Mouse (Mus musculus) limb, embryonic 11.5 days (tissue): ENCODE data around the gene Agfg1. TPM values are rescaled to one million over a fixed set of nuclear protein-coding genes. Genes with fewer than 3 reads are reported as not detected.
A peak's percentile ranks its signal among the peaks of the same experiment; 100 is the strongest.

Experiments
- ATAC-seq: fragments of 200-750 bp; cut with Nextera tagmentation; 2 replicates; pipeline ENCODE4 v1.8.0; 2017; ENCODE audit warnings: low read depth; ENCODE audit not compliant: insufficient number of reproducible peaks, low FRiP score, low TSS enrichment
- DNase-seq: peaks from one replicate; pipeline ENCODE4 v3.0.0-alpha.2; 2015; ENCODE audit warnings: low spot score
- H3K27ac ChIP-seq: fragments of 300-500 bp; sonication (generic); replicated peaks from 2 replicates; pipeline ENCODE4 v1.5.1; 2014; ENCODE audit warnings: low read depth, mild to moderate bottlenecking, low read length
- H3K27me3 ChIP-seq: fragments of 300-500 bp; sonication (generic); 2 replicates; pipeline ENCODE4 v1.6.1; 2014; ENCODE audit warnings: mild to moderate bottlenecking, low read length, mixed read lengths; ENCODE audit not compliant: control insufficient read depth, insufficient read depth
- H3K36me3 ChIP-seq: fragments of 300-500 bp; sonication (generic); 2 replicates; pipeline ENCODE4 v1.6.1; 2014; ENCODE audit warnings: mild to moderate bottlenecking, low read length, moderate library complexity, mixed read lengths; ENCODE audit not compliant: control insufficient read depth, insufficient read depth
- H3K4me1 ChIP-seq: fragments of 300-500 bp; sonication (generic); 2 replicates; pipeline ENCODE4 v1.6.1; 2014; ENCODE audit warnings: low read length, mixed read lengths; ENCODE audit not compliant: control insufficient read depth, insufficient read depth
- H3K4me2 ChIP-seq: fragments of 300-500 bp; sonication (generic); 2 replicates; pipeline ENCODE4 v1.6.1; 2014; ENCODE audit warnings: low read depth, mild to moderate bottlenecking, moderate library complexity; ENCODE audit not compliant: severe bottlenecking
- H3K4me3 ChIP-seq: fragments of 300-500 bp; sonication (generic); 2 replicates; pipeline ENCODE4 v1.5.1; 2014; ENCODE audit warnings: low read depth, low read length
- H3K9ac ChIP-seq: fragments of 300-500 bp; sonication (generic); 2 replicates; pipeline ENCODE4 v1.6.1; 2014; ENCODE audit warnings: mild to moderate bottlenecking, low read length
- H3K9me3 ChIP-seq: fragments of 300-500 bp; sonication (generic); 2 replicates; pipeline ENCODE4 v1.6.1; 2016; ENCODE audit warnings: low read length; ENCODE audit not compliant: control insufficient read depth
- WGBS: fragments of 180-500 bp; shearing (Covaris S2); extraction: QIAGEN DNeasy Blood & Tissue Kit; methylation state at CpG from one replicate; pipeline ENCODE4 v1.1.7; 2014; 5-methylcytosine and 5-hydroxymethylcytosine counted together
- polyA plus RNA-seq: library from polyadenylated mRNA; unstranded; fragments of >200 nt; fragmentation: Nextera tagmentation; extraction: Ambion mirVana; gene quantifications from 2 replicates; pipeline ENCODE4 v1.2.1, GENCODE M21; 2014

The Agfg1 gene
- polyA plus RNA-seq, 1 experiment from 2014 or later, result 39.8 TPM

- Histone ChIP-seq H3K27ac (no peak overlapping the region), H3K4me2 (no peak overlapping the region), H3K9me3 (no peaks in the 10 kb centered on the region), H3K4me3 (no peak overlapping the region), H3K27me3 (no peaks in the 10 kb centered on the region), H3K9ac (no peak overlapping the region), H3K36me3 (no peaks in the 10 kb centered on the region), H3K4me1 (no peaks in the 10 kb centered on the region)
- WGBS, result 44% methylated on average over 5 of the region's 5 CpGs
- ATAC-seq (no peak), DNase-seq (no peak)
Observed at GRCm38 (mm10) chr1:82826911-82827310, 12.4 kb upstream of the Agfg1 start.

- no peak for ATAC-seq
Observed at GRCm38 (mm10) chr1:82830771-82831170, 8.5 kb upstream of the Agfg1 start.

DNA sequence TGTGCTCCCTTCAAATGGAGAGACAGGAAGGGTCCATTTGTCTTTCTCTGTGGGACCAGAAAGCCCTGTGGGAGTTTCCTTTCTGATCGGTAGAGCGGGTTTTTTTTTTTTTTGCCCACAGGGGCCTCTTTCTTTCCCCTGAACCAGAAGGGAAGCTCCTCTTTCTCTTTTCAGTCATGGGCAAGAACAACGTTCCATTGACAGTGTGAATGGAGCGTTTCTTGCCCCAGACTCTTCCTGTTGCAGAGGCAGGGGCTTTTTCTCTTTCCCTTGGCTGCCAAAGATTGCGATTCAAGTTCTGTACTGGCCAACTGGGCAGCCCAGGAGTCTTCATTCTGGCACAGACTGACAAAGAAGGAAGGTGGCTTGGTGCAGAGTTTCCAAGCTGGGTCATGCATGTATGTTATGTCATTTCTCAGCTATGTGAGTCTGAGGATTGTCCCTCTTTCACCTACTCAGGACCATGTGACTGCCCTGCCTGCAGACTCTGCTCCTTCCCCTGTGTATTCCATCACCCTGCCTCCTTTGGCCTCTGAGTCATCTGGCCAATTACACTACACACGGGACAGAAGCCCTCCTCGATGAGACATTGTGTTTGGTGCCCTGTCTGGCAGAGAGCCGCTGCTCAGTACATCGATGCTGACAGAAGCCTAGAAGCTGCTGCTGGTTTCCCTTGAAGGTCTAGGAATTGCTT is 7.6 kb upstream of the Agfg1 start:
- Histone ChIP-seq H3K27ac (no peak overlapping the region), H3K36me3 (no peaks in the 10 kb centered on the region), H3K9ac (no peak overlapping the region), H3K4me2 (no peak overlapping the region), H3K9me3 (no peaks in the 10 kb centered on the region), H3K4me3 (no peak overlapping the region), H3K27me3 (no peaks in the 10 kb centered on the region), H3K4me1 (no peaks in the 10 kb centered on the region)
- DNase-seq (no peak), ATAC-seq (no peak)
- 73% methylated on average over 9 of the region's 9 CpGs for WGBS

More at GRCm38 (mm10) chr1:82830771-82831170, 8.5 kb upstream of the Agfg1 start:
- H3K27ac ChIP-seq, result no peak overlapping the region
- H3K36me3 ChIP-seq, result no peaks in the 10 kb centered on the region
- H3K4me1 ChIP-seq, result no peaks in the 10 kb centered on the region
- WGBS, result 83% methylated on average over 1 of the region's 1 CpGs
- no peak overlapping the region for H3K4me2 ChIP-seq
- H3K4me3 ChIP-seq, result no peak overlapping the region
- no peaks in the 10 kb centered on the region for H3K27me3 ChIP-seq
- H3K9me3 ChIP-seq, result no peaks in the 10 kb centered on the region
- H3K9ac ChIP-seq, result no peak overlapping the region
- DNase-seq, result no peak

GRCm38 (mm10) chr1:82832495-82833021 is 6.7 kb upstream of the Agfg1 start:
- 82% methylated on average over 11 of the region's 11 CpGs for WGBS
- Histone ChIP-seq H3K4me3 (no peak overlapping the region), H3K4me2 (no peak overlapping the region), H3K36me3 (no peaks in the 10 kb centered on the region), H3K9me3 (no peaks in the 10 kb centered on the region), H3K27me3 (no peaks in the 10 kb centered on the region), H3K4me1 (no peaks in the 10 kb centered on the region), H3K27ac (no peak overlapping the region), H3K9ac (no peak overlapping the region)
- DNase-seq (no peak), ATAC-seq (no peak)

DNA sequence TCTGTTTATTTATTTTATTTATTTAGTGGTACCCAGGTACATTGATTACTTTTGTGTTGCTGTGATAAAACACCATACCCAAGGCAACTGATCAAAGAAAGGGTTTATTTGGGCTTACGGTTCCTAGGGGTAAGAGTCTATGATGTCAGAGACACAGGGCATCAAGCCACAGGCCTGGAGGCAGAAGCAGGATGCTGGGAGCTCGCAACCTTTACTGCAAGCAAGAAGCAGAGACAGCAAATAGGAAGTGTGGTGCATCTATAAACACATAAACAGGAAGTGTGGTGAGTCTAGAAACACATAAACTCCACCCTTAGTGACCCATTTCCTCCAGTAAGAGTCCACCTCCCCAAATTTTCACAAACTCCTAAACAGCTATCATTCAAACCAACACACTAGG is 5.8 kb upstream of the Agfg1 start:
- ATAC-seq, result no peak
- WGBS, result 92% methylated on average over 2 of the region's 2 CpGs
- no peaks in the 10 kb centered on the region for H3K4me1 ChIP-seq
- H3K4me2 ChIP-seq, result no peak overlapping the region
- H3K27ac ChIP-seq, result no peak overlapping the region
- no peaks in the 10 kb centered on the region for H3K27me3 ChIP-seq
- H3K36me3 ChIP-seq, result no peaks in the 10 kb centered on the region
- H3K9me3 ChIP-seq, result no peaks in the 10 kb centered on the region
- DNase-seq, result no peak
- no peak overlapping the region for H3K4me3 ChIP-seq
- no peak overlapping the region for H3K9ac ChIP-seq

DNA sequence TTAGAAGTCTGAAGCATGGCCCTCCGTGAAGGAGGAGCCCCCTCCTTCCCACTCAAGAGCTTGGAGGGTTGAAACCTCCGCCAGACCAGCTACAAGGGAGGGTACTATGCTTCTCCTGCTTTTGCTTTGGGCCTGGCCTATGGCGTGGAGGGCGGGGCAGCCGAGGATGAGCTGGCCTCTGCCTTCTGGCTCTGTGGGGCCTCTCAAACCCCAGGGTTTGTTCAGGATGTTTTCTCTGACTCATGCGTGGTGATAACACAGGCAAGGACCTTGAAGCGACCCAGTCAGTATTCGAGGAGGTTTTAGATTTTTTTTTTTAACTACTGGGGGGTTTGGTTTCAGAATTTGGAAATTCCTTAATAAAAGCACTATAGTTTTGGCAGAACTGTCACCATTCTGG is 4.7 kb upstream of the Agfg1 start:
- no peak overlapping the region for H3K4me2 ChIP-seq
- no peak overlapping the region for H3K9ac ChIP-seq
- no peaks in the 10 kb centered on the region for H3K9me3 ChIP-seq
- H3K4me3 ChIP-seq, result no peak overlapping the region
- H3K4me1 ChIP-seq, result no peaks in the 10 kb centered on the region
- no peak overlapping the region for H3K27ac ChIP-seq
- WGBS, result 65% methylated on average over 8 of the region's 8 CpGs
- DNase-seq, result no peak
- H3K36me3 ChIP-seq, result no peaks in the 10 kb centered on the region
- H3K27me3 ChIP-seq, result no peaks in the 10 kb centered on the region
- 0 out of 2 replicates have a peak, but pooled peaks have one; percentile 31 for ATAC-seq

DNA sequence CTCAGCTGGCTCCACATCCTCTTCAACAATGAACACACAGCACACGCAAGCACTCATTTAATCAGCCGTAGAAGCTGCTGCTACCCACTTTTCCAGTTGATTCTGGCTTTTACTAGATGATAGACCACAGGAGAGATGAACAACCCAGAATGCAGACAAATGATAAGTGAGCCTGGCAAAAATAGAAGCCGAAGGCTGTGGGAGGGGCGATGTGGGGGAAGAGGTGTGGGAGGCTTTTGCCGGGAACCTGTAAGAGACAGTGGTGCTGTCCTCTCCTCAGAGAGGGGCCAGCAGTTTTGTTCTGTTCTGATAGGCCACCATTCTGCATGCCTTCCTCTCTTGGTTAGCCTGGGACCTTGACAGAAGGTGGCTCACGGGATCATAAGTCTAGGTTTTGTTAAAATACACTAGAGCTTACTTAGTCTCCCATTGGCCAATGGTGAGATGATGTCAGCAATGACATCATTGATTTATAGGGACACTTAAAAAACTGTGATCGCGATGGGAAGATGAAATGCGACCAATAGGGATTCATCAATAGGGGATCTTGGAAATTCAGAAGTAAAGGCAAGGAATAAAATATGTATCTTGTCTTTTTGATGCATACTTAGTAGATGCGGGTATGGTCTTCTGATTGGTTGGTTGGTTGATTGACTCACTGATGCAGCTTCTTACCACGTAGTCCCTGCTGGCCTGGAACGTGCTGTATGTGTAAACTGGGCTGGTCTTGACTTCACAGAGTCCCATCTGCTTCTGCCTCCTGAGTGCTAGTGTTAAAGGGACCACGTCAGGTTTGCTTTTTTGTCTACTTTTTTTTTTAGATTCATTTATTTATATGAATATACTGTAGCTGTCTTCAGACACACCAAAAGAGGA is 2.7 kb upstream of the Agfg1 start:
- WGBS, result 84% methylated on average over 13 of the region's 13 CpGs

DNA sequence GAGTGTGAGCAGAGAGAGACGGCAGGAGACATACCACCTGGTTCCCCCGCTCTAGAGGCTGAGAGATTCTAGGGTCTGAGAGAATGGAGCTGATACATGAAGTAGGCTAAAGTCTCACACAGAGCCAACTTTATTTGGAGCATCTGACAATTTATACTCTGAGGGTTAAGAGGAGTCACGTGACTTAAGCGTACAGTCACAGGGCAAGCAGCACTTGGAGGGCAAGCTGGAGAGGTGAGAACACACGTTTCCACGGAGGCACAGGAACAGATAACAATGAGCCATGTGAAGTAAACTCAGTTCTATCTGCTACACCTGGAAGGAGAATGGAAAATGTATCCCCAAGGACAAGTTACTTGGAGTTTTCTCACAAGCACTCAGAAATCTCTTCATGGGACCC is 1.7 kb upstream of the Agfg1 start:
- 76% methylated on average over 6 of the region's 6 CpGs for WGBS
- Histone ChIP-seq H3K4me3 (no peak overlapping the region), H3K9me3 (no peaks in the 10 kb centered on the region), H3K4me1 (peaks cover 5% of the 10 kb centered on the region), H3K4me2 (no peak overlapping the region), H3K9ac (no peak overlapping the region), H3K27ac (no peak overlapping the region), H3K27me3 (no peaks in the 10 kb centered on the region), H3K36me3 (no peaks in the 10 kb centered on the region)
- no peak for ATAC-seq
- DNase-seq, result no peak

More for the DNA sequence above, 2.7 kb upstream of the Agfg1 start:
- H3K36me3 ChIP-seq, result no peaks in the 10 kb centered on the region
- no peak overlapping the region for H3K4me2 ChIP-seq
- H3K4me1 ChIP-seq, result peaks cover 5% of the 10 kb centered on the region
- H3K27me3 ChIP-seq, result no peaks in the 10 kb centered on the region
- H3K9me3 ChIP-seq, result no peaks in the 10 kb centered on the region
- no peak for DNase-seq
- ATAC-seq, result no peak
- no peak overlapping the region for H3K27ac ChIP-seq
- H3K9ac ChIP-seq, result no peak overlapping the region
- no peak overlapping the region for H3K4me3 ChIP-seq
